Mouse (Mus musculus): ENCODE data around the gene Eif2b3. TPM values are rescaled to one million over a fixed set of nuclear protein-coding genes. Genes with fewer than 3 reads are reported as not detected.

Eif2b3 gene
- polyA plus RNA-seq, 1 experiment from 2014 or later = 31.4 TPM

DNA sequence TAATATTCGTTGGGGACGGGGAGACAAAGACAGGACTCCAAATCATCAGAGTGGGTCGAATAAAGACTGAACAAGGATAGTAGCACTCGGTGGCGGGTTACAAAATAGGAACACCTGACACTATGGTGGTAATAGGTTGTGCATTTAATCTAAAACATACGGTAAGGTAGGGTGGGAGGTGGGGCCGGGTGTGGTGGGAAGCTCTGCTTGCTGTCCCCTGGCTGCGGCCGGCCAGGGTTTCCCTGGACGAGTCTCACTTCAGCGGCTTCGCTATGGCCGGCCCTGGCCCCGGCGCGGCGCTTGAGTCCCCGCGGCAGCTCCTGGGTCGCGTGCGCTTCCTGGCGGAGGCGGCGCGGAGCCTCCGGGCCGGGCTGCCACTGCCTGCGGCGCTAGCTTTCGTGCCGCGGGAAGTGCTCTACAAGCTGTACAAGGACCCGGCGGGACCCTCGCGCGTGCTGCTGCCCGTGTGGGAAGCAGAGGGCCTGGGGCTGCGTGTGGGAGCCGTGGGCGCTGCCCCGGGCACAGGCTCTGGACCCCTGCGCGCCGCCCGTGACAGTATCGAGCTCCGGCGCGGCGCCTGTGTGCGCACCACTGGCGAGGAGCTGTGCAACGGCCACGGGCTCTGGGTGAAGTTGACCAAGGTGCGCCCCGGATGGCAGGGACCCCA is 23.9 kb upstream of the Eif2b3 start, which contains the start of gene Hectd3:
TSS of gene Hectd3 (plus strand) at position 187 of the 667 bp plus-strand sequence.
- under 1% methylated on average over 58 of the region's 58 CpGs for WGBS
- Histone ChIP-seq H3K36me3 (ENCODE audit: control insufficient read depth, insufficient read depth, low read length) (peaks cover 9% of the 10 kb centered on the region), H3K27me3 (replicated peaks; ENCODE audit: control insufficient read depth, insufficient read depth, low read length) (no peaks in the 10 kb centered on the region), H3K4me1 (ENCODE audit: control insufficient read depth, insufficient read depth, low read length) (peaks cover 18% of the 10 kb centered on the region), H3K4me3 (ENCODE audit: low read length) (peak within 1 kb of the TSS; percentile 97), H3K9me3 (ENCODE audit: control insufficient read depth, low read length) (no peaks in the 10 kb centered on the region), H3K9ac (ENCODE audit: low read depth, low read length) (peak within 1 kb of the TSS; percentile 89), H3K27ac (ENCODE audit: low read length) (peak within 1 kb of the TSS; percentile 90), H3K4me2 (ENCODE audit: low read depth, low read length) (peak within 1 kb of the TSS; percentile 92)
- peak; percentile 62 for ATAC-seq

- Histone ChIP-seq H3K9ac (ENCODE audit: low read depth, low read length) (peak overlapping the region; percentile 89), H3K27ac (ENCODE audit: low read length) (peak overlapping the region; percentile 90)
- WGBS = under 1% methylated on average over 16 of the region's 16 CpGs
These were observed 23.4 kb upstream of the Eif2b3 start for GRCm38 (mm10) chr4:116995798-116996135.

DNA sequence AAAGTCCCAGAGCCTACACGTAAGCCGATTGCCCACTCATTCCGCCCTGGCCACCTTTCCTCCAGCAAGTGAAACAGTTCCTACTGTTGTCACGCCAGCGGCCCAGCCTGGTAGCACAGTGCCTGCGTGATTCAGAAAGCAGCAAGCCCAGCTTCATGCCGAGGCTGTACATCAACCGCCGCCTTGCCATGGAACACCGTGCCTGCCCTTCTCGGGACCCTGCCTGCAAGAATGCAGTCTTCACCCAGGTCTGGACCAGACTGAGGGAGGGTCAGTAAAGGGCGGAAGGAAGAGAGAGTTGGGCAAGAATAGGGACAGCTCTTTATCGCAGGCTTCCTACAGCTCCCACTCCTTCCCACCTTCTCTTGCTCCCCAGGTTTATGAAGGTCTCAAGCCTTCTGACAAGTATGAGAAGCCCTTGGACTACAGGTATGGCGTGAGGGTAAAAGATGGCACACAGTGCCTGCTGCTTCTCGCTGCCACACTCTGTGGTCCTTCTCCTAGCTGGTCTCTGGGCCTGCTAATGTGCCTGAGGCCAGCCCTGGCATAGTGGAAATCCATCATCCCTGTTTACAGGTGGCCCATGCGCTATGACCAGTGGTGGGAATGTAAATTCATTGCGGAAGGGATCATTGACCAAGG is 19.6 kb upstream of the Eif2b3 start:
- Histone ChIP-seq H3K9ac (ENCODE audit: low read depth, low read length) (no peak overlapping the region), H3K4me3 (ENCODE audit: low read length) (no peak overlapping the region), H3K27ac (ENCODE audit: low read length) (no peak overlapping the region), H3K4me1 (ENCODE audit: control insufficient read depth, insufficient read depth, low read length) (peaks cover 9% of the 10 kb centered on the region), H3K36me3 (ENCODE audit: control insufficient read depth, insufficient read depth, low read length) (peaks cover 22% of the 10 kb centered on the region), H3K4me2 (ENCODE audit: low read depth, low read length) (no peak overlapping the region), H3K9me3 (ENCODE audit: control insufficient read depth, low read length) (no peaks in the 10 kb centered on the region), H3K27me3 (replicated peaks; ENCODE audit: control insufficient read depth, insufficient read depth, low read length) (no peaks in the 10 kb centered on the region)
- WGBS = 92% methylated on average over 17 of the region's 17 CpGs
- ATAC-seq = no peak

More at GRCm38 (mm10) chr4:116995798-116996135, 23.4 kb upstream of the Eif2b3 start:
- Histone ChIP-seq H3K27me3 (replicated peaks; ENCODE audit: control insufficient read depth, insufficient read depth, low read length) (no peaks in the 10 kb centered on the region), H3K4me2 (ENCODE audit: low read depth, low read length) (peak overlapping the region; percentile 91), H3K9me3 (ENCODE audit: control insufficient read depth, low read length) (no peaks in the 10 kb centered on the region), H3K4me3 (ENCODE audit: low read length) (peak overlapping the region; percentile 97), H3K36me3 (ENCODE audit: control insufficient read depth, insufficient read depth, low read length) (peaks cover 11% of the 10 kb centered on the region; the same call in 1 of the 2 replicates), H3K4me1 (ENCODE audit: control insufficient read depth, insufficient read depth, low read length) (peaks cover 18% of the 10 kb centered on the region)
- peak; percentile 64 for ATAC-seq

DNA sequence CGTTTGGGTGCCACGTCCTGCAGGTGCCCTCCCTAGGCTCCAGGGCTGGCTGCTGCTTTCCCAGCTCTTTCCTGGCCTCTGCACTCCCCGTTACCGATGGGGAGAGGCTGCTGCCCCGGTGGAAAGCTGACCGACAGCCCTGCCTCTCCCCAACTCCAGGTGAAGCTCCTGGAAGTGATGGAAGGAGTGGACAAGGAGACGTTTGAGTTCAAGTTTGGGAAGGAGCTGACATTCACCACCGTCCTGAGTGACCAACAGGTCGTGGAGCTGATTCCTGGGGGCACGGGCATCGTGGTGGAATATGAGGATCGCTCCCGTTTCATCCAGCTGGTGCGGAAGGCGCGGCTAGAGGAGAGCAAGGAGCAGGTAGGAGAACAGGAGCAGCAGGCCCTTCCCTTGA is 17.2 kb upstream of the Eif2b3 start:
- Histone ChIP-seq H3K9ac (ENCODE audit: low read depth, low read length) (no peak overlapping the region), H3K9me3 (ENCODE audit: control insufficient read depth, low read length) (no peaks in the 10 kb centered on the region), H3K27ac (ENCODE audit: low read length) (no peak overlapping the region), H3K27me3 (replicated peaks; ENCODE audit: control insufficient read depth, insufficient read depth, low read length) (no peaks in the 10 kb centered on the region), H3K4me2 (ENCODE audit: low read depth, low read length) (no peak overlapping the region), H3K4me1 (ENCODE audit: control insufficient read depth, insufficient read depth, low read length) (no peaks in the 10 kb centered on the region), H3K4me3 (ENCODE audit: low read length) (no peak overlapping the region), H3K36me3 (ENCODE audit: control insufficient read depth, insufficient read depth, low read length) (peaks cover 22% of the 10 kb centered on the region)
- no peak for ATAC-seq
- 90% methylated on average over 16 of the region's 16 CpGs for WGBS

DNA sequence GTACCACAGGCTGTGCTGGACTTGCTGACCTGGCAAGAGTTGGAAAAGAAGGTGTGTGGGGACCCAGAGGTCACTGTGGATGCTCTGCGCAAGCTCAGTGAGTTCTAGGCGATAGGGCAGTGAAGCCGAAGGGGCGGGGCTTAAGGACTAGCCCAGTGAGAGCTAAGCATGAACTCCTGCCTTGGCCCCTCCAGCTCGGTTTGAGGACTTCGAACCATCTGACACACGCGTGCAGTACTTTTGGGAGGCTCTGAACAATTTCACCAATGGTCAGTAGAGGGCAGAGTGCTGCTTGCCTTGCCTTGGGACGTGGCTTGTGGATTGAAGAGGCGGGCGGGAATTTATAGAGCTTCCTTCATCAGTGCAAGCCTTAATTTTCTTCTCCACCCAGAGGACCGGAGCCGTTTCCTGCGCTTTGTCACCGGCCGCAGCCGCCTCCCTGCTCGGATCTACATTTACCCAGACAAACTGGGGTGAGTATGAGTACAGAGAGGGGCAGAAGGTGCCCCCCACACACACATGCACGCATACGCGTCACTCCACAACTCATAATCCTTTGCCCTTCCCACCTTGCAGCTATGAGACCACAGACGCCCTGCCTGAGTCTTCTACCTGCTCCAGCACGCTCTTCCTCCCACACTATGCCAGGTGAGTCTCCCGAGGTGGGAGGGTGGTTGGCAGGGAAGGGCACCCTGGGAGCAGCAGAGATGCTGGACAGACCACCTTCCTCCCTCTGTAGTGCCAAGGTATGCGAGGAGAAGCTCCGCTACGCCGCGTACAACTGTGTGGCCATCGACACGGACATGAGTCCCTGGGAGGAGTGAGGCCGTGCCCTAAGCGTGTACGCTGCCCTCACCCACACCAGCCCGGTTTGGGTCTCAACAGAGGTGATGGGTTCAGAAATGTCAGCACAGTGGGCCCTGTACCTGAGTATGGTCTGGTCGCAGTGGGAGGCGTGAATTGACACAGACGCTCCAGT is 16.4 kb upstream of the Eif2b3 start:
- ATAC-seq = peak; percentile 80
- H3K27ac ChIP-seq (ENCODE audit: low read length) = no peak overlapping the region
- no peaks in the 10 kb centered on the region for H3K27me3 ChIP-seq (replicated peaks; ENCODE audit: control insufficient read depth, insufficient read depth, low read length)
- H3K4me3 ChIP-seq (ENCODE audit: low read length) = no peak overlapping the region
- no peaks in the 10 kb centered on the region for H3K4me1 ChIP-seq (ENCODE audit: control insufficient read depth, insufficient read depth, low read length)
- 55% methylated on average over 38 of the region's 38 CpGs for WGBS
- H3K4me2 ChIP-seq (ENCODE audit: low read depth, low read length) = no peak overlapping the region
- H3K9me3 ChIP-seq (ENCODE audit: control insufficient read depth, low read length) = no peaks in the 10 kb centered on the region
- no peak overlapping the region for H3K9ac ChIP-seq (ENCODE audit: low read depth, low read length)
- H3K36me3 ChIP-seq (ENCODE audit: control insufficient read depth, insufficient read depth, low read length) = peaks cover 22% of the 10 kb centered on the region

GRCm38 (mm10) chr4:117004649-117005048 is 14.6 kb upstream of the Eif2b3 start:
- no peak overlapping the region for H3K4me2 ChIP-seq (ENCODE audit: low read depth, low read length)
- no peaks in the 10 kb centered on the region for H3K27me3 ChIP-seq (replicated peaks; ENCODE audit: control insufficient read depth, insufficient read depth, low read length)
- H3K9me3 ChIP-seq (ENCODE audit: control insufficient read depth, low read length) = no peaks in the 10 kb centered on the region
- 93% methylated on average over 4 of the region's 4 CpGs for WGBS
- ATAC-seq = no peak
- no peaks in the 10 kb centered on the region for H3K4me1 ChIP-seq (ENCODE audit: control insufficient read depth, insufficient read depth, low read length)
- no peak overlapping the region for H3K4me3 ChIP-seq (ENCODE audit: low read length)
- no peak overlapping the region for H3K9ac ChIP-seq (ENCODE audit: low read depth, low read length)
- H3K27ac ChIP-seq (ENCODE audit: low read length) = no peak overlapping the region
- H3K36me3 ChIP-seq (ENCODE audit: control insufficient read depth, insufficient read depth, low read length) = peaks cover 16% of the 10 kb centered on the region

DNA sequence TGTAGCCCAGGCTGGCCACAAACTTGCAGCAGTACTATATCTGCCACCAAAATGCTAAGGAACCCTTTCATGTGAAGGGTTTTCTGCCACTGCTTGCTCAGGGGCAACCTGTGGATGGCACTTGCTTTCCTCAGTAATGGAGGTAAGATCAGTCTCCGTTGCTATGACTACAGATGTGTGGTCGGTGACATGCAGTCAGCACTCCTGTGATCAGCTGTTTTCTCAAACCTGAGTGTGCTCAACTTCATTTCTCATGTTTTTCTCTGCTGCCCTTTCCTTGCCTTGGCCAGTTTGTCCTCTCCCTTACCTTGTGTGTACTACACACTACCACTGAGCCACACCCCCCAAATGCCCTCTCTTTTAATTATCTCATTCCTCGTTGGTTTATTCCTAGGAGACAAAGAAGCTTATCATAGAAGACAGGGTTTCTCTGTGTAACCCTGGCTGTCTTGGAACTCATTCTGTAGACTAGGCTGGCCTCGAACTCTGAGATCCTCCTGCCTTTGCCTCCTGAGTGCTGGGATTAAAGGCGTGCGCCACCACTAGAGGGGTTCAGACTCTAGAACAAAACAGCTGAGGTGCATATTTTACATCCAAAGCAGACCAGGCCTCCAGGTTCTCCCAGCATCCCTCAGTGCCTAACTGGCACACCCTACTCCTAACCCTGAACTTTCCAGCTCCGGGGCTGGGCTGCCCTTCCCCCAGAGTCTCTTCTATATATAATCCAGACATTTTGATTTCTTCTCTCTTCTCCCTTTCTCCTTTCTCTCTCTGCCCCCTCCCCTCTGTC is 13.4 kb upstream of the Eif2b3 start:
- no peaks in the 10 kb centered on the region for H3K4me1 ChIP-seq (ENCODE audit: control insufficient read depth, insufficient read depth, low read length)
- no peak overlapping the region for H3K4me3 ChIP-seq (ENCODE audit: low read length)
- H3K9ac ChIP-seq (ENCODE audit: low read depth, low read length) = no peak overlapping the region
- H3K27me3 ChIP-seq (replicated peaks; ENCODE audit: control insufficient read depth, insufficient read depth, low read length) = no peaks in the 10 kb centered on the region
- H3K9me3 ChIP-seq (ENCODE audit: control insufficient read depth, low read length) = no peaks in the 10 kb centered on the region
- no peak overlapping the region for H3K4me2 ChIP-seq (ENCODE audit: low read depth, low read length)
- peaks cover 10% of the 10 kb centered on the region for H3K36me3 ChIP-seq (ENCODE audit: control insufficient read depth, insufficient read depth, low read length)
- ATAC-seq = no peak
- H3K27ac ChIP-seq (ENCODE audit: low read length) = no peak overlapping the region
- 77% methylated on average over 7 of the region's 7 CpGs for WGBS

DNA sequence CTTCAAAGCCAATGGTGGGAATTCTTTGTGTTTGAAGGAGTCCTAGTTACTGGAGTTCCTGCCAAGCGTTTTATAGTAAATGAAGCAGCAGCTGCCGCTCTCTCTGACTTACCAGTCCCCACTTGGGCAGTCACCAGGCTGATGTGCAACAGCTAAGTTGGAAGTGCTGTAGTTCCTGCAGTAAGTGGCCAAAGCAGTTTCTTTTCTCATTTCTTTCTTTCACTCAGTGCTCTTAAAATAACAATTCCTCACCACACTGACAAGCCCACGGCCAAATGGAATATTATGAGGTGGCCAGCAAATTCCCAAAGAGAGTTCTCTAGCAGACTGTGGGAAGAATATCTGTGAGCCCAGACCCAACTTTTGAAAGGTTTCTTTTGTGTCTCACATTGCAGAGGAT is 12.1 kb upstream of the Eif2b3 start:
- WGBS = 79% methylated on average over 3 of the region's 3 CpGs
- H3K9ac ChIP-seq (ENCODE audit: low read depth, low read length) = no peak overlapping the region
- peaks cover 7% of the 10 kb centered on the region for H3K36me3 ChIP-seq (ENCODE audit: control insufficient read depth, insufficient read depth, low read length)
- no peaks in the 10 kb centered on the region for H3K27me3 ChIP-seq (replicated peaks; ENCODE audit: control insufficient read depth, insufficient read depth, low read length)
- no peak overlapping the region for H3K27ac ChIP-seq (ENCODE audit: low read length)
- no peak overlapping the region for H3K4me3 ChIP-seq (ENCODE audit: low read length)
- ATAC-seq = no peak
- H3K9me3 ChIP-seq (ENCODE audit: control insufficient read depth, low read length) = no peaks in the 10 kb centered on the region
- no peaks in the 10 kb centered on the region for H3K4me1 ChIP-seq (ENCODE audit: control insufficient read depth, insufficient read depth, low read length)
- H3K4me2 ChIP-seq (ENCODE audit: low read depth, low read length) = no peak overlapping the region
